Mouse (Mus musculus) embryonic facial prominence, embryonic 14.5 days (tissue): ENCODE measurements at regions not wholly inside any gene's neighbourhood (a gene's known extent, or its start where the extent isn't known, plus 50 kb on each side); places are given as distances from the start of the nearest gene placed in this dataset.

Experiments
- ATAC-seq: fragments of 200-750 bp; cut with Nextera tagmentation; 2 replicates; pipeline ENCODE4 v1.8.0; 2017; ENCODE audit warnings: low read depth, moderate number of reproducible peaks, moderate TSS enrichment
- DNase-seq: peaks from one replicate; pipeline ENCODE4 v3.0.0-alpha.2; 2015; ENCODE audit warnings: low spot score
- H3K27ac ChIP-seq: fragments of 300-500 bp; sonication (generic); replicated peaks from 2 replicates; pipeline ENCODE4 v1.5.1; 2014; ENCODE audit warnings: low read depth, mild to moderate bottlenecking, low read length, moderate library complexity
- H3K27me3 ChIP-seq: fragments of 300-500 bp; sonication (generic); replicated peaks from 2 replicates; pipeline ENCODE4 v1.6.1; 2014; ENCODE audit warnings: low read length; ENCODE audit not compliant: control insufficient read depth, insufficient read depth
- H3K36me3 ChIP-seq: fragments of 300-500 bp; sonication (generic); 2 replicates; pipeline ENCODE4 v1.6.1; 2014; ENCODE audit warnings: low read length, mixed read lengths; ENCODE audit not compliant: control insufficient read depth, insufficient read depth
- H3K4me1 ChIP-seq: fragments of 300-500 bp; sonication (generic); 2 replicates; pipeline ENCODE4 v1.6.1; 2014; ENCODE audit warnings: antibody characterized with exemption, low read length; ENCODE audit not compliant: control insufficient read depth, insufficient read depth
- H3K4me2 ChIP-seq: fragments of 300-500 bp; sonication (generic); 2 replicates; pipeline ENCODE4 v1.6.1; 2014; ENCODE audit warnings: low read depth, mild to moderate bottlenecking, low read length, moderate library complexity, mixed read lengths
- H3K4me3 ChIP-seq: fragments of 300-500 bp; sonication (generic); 2 replicates; pipeline ENCODE4 v1.5.1; 2014; ENCODE audit warnings: low read depth, mild to moderate bottlenecking, low read length
- H3K9ac ChIP-seq: fragments of 300-500 bp; sonication (generic); 2 replicates; pipeline ENCODE4 v1.6.1; 2014; ENCODE audit warnings: low read depth, mild to moderate bottlenecking, low read length, moderate library complexity, mixed read lengths
- H3K9me3 ChIP-seq: fragments of 300-500 bp; sonication (generic); 2 replicates; pipeline ENCODE4 v1.6.1; 2016; ENCODE audit warnings: low read length; ENCODE audit not compliant: control insufficient read depth
- WGBS: fragments of 180-500 bp; shearing (Covaris S2); extraction: QIAGEN DNeasy Blood & Tissue Kit; methylation state at CpG from one replicate; pipeline ENCODE4 v1.1.7; 2014; 5-methylcytosine and 5-hydroxymethylcytosine counted together

DNA sequence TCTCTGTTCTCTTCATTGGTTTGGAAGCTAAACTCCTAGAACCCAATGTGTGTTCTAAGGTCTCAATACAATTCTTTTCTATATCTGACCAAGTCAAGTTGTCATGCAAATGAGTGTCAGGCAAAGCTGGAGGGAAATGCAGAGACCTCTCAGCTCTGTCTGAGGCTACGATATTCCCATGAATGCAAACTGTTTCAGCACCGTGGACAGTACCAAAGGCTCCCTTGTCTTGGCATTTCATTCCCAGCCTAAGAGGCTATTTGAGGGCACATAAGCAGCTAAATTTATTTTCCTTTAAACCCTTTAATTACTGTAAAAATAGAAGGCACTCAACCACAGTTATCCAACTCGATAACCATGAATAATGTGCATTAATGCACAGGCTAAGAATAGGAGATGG, 1633.5 kb upstream of the Gm6569 start:
- Histone ChIP-seq H3K36me3 (no peaks in the 10 kb centered on the region), H3K4me3 (no peak overlapping the region), H3K9me3 (no peaks in the 10 kb centered on the region), H3K9ac (no peak overlapping the region), H3K27me3 (no peaks in the 10 kb centered on the region), H3K4me1 (no peaks in the 10 kb centered on the region), H3K4me2 (no peak overlapping the region), H3K27ac (no peak overlapping the region)
- DNase-seq (peak; percentile 68), ATAC-seq (no peak)
- WGBS, result 30% methylated on average over 3 of the region's 3 CpGs

DNA sequence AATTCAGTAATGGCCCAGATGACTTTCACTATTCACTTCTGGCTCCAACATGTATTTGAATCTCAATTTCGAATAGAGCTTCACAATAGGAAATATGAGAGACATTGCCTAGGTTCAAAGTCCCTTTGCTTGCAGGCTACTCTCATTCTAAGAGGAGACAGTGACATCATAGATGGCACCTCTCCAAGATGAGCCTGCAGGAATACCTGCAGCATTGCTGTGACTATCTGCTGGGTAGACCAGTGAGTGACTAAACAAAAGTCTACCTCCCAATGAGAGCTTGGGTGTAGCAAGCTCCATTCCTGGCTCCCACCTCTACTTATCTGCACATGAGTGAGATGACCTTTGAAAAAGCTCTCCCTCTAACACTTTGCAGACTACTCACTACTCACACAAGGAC, 1632.6 kb upstream of the Gm6569 start:
- H3K4me2 ChIP-seq, result no peak overlapping the region
- H3K9me3 ChIP-seq, result no peaks in the 10 kb centered on the region
- DNase-seq, result no peak
- no peak overlapping the region for H3K27ac ChIP-seq
- 43% methylated on average over 1 of the region's 1 CpGs for WGBS
- H3K27me3 ChIP-seq, result no peaks in the 10 kb centered on the region
- no peak overlapping the region for H3K9ac ChIP-seq
- H3K4me1 ChIP-seq, result no peaks in the 10 kb centered on the region
- H3K4me3 ChIP-seq, result no peak overlapping the region
- H3K36me3 ChIP-seq, result no peaks in the 10 kb centered on the region
- ATAC-seq, result no peak

GRCm38 (mm10) chr15:72205240-72205799, 1629.0 kb upstream of the Gm6569 start:
- ATAC-seq (no peak), DNase-seq (no peak)
- Histone ChIP-seq H3K9me3 (no peaks in the 10 kb centered on the region), H3K4me2 (no peak overlapping the region), H3K36me3 (no peaks in the 10 kb centered on the region), H3K4me1 (no peaks in the 10 kb centered on the region), H3K4me3 (no peak overlapping the region), H3K27ac (no peak overlapping the region), H3K9ac (no peak overlapping the region), H3K27me3 (no peaks in the 10 kb centered on the region)
- WGBS, result 70% methylated on average over 8 of the region's 8 CpGs

DNA sequence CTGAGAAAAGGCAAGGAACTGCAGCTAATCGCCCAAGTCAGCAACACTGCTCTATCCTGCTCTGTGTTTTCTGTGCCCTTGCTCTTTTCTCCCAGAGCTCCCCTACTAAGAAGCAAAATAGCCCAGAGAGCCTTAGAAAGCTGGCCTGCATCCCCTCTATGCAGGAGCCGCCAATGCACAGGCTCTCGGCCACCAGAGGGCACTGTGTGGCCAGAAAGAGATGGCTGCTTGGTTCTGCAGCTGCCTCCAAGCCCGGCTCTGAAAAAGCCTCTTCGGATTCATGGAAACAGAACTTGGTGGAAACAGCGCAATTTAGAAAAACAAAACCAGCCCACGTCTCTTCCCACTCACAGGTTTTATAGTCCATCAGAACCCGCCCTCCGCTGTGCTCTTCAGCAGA, 1628.4 kb upstream of the Gm6569 start:
- no peak overlapping the region for H3K4me3 ChIP-seq
- no peaks in the 10 kb centered on the region for H3K27me3 ChIP-seq
- ATAC-seq, result peak; percentile 63; the same call in 1 of the 2 replicates
- 11% methylated on average over 9 of the region's 9 CpGs for WGBS
- H3K9me3 ChIP-seq, result no peaks in the 10 kb centered on the region
- no peak overlapping the region for H3K27ac ChIP-seq
- no peak overlapping the region for H3K9ac ChIP-seq
- H3K4me2 ChIP-seq, result no peak overlapping the region
- no peaks in the 10 kb centered on the region for H3K36me3 ChIP-seq
- DNase-seq, result peak; percentile 75
- no peaks in the 10 kb centered on the region for H3K4me1 ChIP-seq

- Histone ChIP-seq H3K36me3 (no peaks in the 10 kb centered on the region), H3K4me1 (no peaks in the 10 kb centered on the region), H3K9me3 (no peaks in the 10 kb centered on the region), H3K27me3 (no peaks in the 10 kb centered on the region), H3K27ac (no peak overlapping the region), H3K4me2 (no peak overlapping the region), H3K9ac (no peak overlapping the region), H3K4me3 (no peak overlapping the region)
- WGBS, result 82% methylated on average over 4 of the region's 4 CpGs
- ATAC-seq (no peak), DNase-seq (no peak)
These were observed 1626.8 kb upstream of the Gm6569 start for GRCm38 (mm10) chr15:72207589-72207988.

- 66% methylated on average over 4 of the region's 4 CpGs for WGBS
- no peak overlapping the region for H3K4me3 ChIP-seq
- ATAC-seq (no peak), DNase-seq (no peak)
- H3K36me3 ChIP-seq, result no peaks in the 10 kb centered on the region
- no peaks in the 10 kb centered on the region for H3K9me3 ChIP-seq
- no peak overlapping the region for H3K4me2 ChIP-seq
- no peak overlapping the region for H3K9ac ChIP-seq
- H3K4me1 ChIP-seq, result no peaks in the 10 kb centered on the region
- no peak overlapping the region for H3K27ac ChIP-seq
- no peaks in the 10 kb centered on the region for H3K27me3 ChIP-seq
These were observed 1626.3 kb upstream of the Gm6569 start for GRCm38 (mm10) chr15:72208076-72208475.

DNA sequence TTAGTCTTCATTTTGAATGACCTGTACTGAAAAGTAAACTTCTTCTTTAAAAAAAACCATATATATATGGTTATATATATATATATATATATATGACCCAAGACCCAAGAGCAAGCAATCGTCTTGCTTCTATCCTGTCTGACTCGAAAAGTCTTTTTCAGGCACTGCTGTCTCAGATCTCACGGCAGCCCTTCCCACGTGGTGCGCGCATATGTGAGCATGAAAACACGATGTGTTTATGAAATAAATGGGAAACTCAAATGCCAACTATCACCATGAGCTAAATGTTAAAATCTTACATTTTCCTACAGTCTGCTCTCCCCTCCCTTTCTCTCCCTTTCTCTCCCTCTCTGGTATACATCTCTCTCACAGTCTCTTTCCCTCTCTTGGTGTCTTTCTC, 1625.4 kb upstream of the Gm6569 start:
- ATAC-seq (no peak), DNase-seq (no peak)
- Histone ChIP-seq H3K4me2 (no peak overlapping the region), H3K4me1 (no peaks in the 10 kb centered on the region), H3K27me3 (no peaks in the 10 kb centered on the region), H3K4me3 (no peak overlapping the region), H3K36me3 (no peaks in the 10 kb centered on the region), H3K9me3 (no peaks in the 10 kb centered on the region), H3K27ac (no peak overlapping the region), H3K9ac (no peak overlapping the region)
- WGBS, result 84% methylated on average over 7 of the region's 7 CpGs

DNA sequence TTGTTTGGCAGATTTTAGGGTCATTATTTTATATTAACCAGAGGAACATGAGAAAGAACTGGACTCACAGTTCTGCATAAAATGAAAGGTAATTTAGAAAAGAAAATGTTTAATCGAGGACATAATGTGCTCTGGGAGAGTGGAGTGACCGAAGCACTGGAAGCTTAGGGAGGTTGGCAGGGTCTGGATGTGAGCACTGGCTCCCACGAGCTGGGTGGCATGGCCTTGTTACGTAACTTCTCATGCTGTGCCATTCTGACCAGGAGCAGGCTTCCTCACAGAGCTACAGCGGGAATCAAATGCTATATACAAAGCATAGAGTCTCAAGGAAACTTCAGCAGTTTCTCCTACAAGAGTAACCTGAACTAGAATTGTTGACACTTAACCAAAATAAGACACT, 1616.6 kb upstream of the Gm6569 start:
- no peak for DNase-seq
- H3K4me3 ChIP-seq, result no peak overlapping the region
- no peaks in the 10 kb centered on the region for H3K9me3 ChIP-seq
- whole genome bisulfite sequencing, result 74% methylated on average over 5 of the region's 5 CpGs
- H3K36me3 ChIP-seq, result no peaks in the 10 kb centered on the region
- no peaks in the 10 kb centered on the region for H3K27me3 ChIP-seq
- H3K4me1 ChIP-seq, result no peaks in the 10 kb centered on the region
- ATAC-seq, result no peak
- no peak overlapping the region for H3K4me2 ChIP-seq
- no peak overlapping the region for H3K9ac ChIP-seq
- no peak overlapping the region for H3K27ac ChIP-seq

- ATAC-seq, result no peak
- no peaks in the 10 kb centered on the region for H3K36me3 ChIP-seq
- whole genome bisulfite sequencing, result 84% methylated on average over 7 of the region's 7 CpGs
- no peak overlapping the region for H3K4me2 ChIP-seq
- H3K4me3 ChIP-seq, result no peak overlapping the region
- DNase-seq, result no peak
- no peaks in the 10 kb centered on the region for H3K9me3 ChIP-seq
- no peaks in the 10 kb centered on the region for H3K27me3 ChIP-seq
- H3K27ac ChIP-seq, result no peak overlapping the region
- H3K4me1 ChIP-seq, result no peaks in the 10 kb centered on the region
- no peak overlapping the region for H3K9ac ChIP-seq
These were observed 1614.4 kb upstream of the Gm6569 start for GRCm38 (mm10) chr15:72219985-72220384.
